Mouse (Mus musculus) heart, postnatal 0 days (tissue): ENCODE results near the gene Hfe2.

Experiments
- CTCF ChIP-seq: IDR thresholded peaks from 2 replicates; pipeline ENCODE4 v1.5.1; 2016; ENCODE audit warnings: antibody characterized with exemption, control low read depth, low read depth
- EP300 ChIP-seq: IDR thresholded peaks from 2 replicates; pipeline ENCODE4 v1.6.1; 2016; ENCODE audit warnings: antibody characterized with exemption, low read depth

GRCm38 (mm10) chr3:96481856-96482255 lies 43.1 kb upstream of the Hfe2 start:
- TF ChIP-seq CTCF (no peak), EP300 (no peak)
